Mouse (Mus musculus) stomach, postnatal 0 days (tissue): ENCODE data around the gene Nudcd3.

Source experiments
- CTCF ChIP-seq: IDR thresholded peaks from 2 replicates; pipeline ENCODE4 v1.5.1; 2016; ENCODE audit warnings: antibody characterized with exemption, low read depth, mild to moderate bottlenecking, moderate library complexity
- EP300 ChIP-seq: optimal IDR thresholded peaks from 2 replicates; pipeline ENCODE3; 2016; ENCODE audit warnings: antibody characterized with exemption

- TF ChIP-seq CTCF (no peak), EP300 (no peak)
These were observed 76.6 kb downstream of the Nudcd3 start for GRCm38 (mm10) chr11:6123605-6124120.
